8 mouse cellular contexts compared by ENCODE assay signal in genomic region chr9:110532538-110533291, GRCm38 (mm10). TPM values are rescaled to one million over a fixed set of nuclear protein-coding genes. Genes with fewer than 3 reads are reported as not detected.
DNase-seq lines count a peak whose midpoint lies in the region; ATAC-seq and TF ChIP-seq lines count a peak whose summit lies in the region.

Gene Setd2 (plus strand): TSS chr9:110532597.

- 0 out of 2 replicates have a peak, but pooled peaks have one; percentile 0 for ATAC-seq in hindbrain, embryonic 16.5 days

- under 1% methylated on average over 75 of the region's 109 CpGs for WGBS in hindbrain, embryonic 16.5 days

- no peak; the same call in 1 of the 2 replicates for TF ChIP-seq CTCF in gastrocnemius, adult 2 months (IDR thresholded peaks at IDR 0.05)

- peak; percentile 63 for DNase-seq in adipocyte (ENCODE audit: low spot score)
- DNase-seq in cerebellum, postnatal 36 days: peak; percentile 73 to 76
- DNase-seq in gastrocnemius, adult 2 months: peak; percentile 88
- DNase-seq in left cerebral cortex, adult 18-20 months (ENCODE audit: low spot score in 2 of 2): peak; percentile 46 to 52
- DNase-seq in lung, postnatal 4 days: peak; percentile 80 to 81
- DNase-seq in right cerebral cortex, postnatal 14 days: peak; percentile 62
- DNase-seq in urinary bladder, postnatal 36 days (ENCODE audit: low spot score in 2 of 2): peak; percentile 55 to 66

- H3K27ac ChIP-seq in gastrocnemius, adult 2 months: peak within 1 kb of the TSS; percentile 100
- peak within 1 kb of the TSS; percentile 100 for H3K27ac ChIP-seq in hindbrain, embryonic 16.5 days (ENCODE audit: low read depth, low read length)

- H3K4me2 ChIP-seq in hindbrain, embryonic 16.5 days (ENCODE audit: low read length): peak within 1 kb of the TSS; percentile 88

- H3K27me3 ChIP-seq in hindbrain, embryonic 16.5 days (replicated peaks; ENCODE audit: control insufficient read depth, insufficient read depth, low read length): no peaks in the 10 kb centered on the region

- H3K9ac ChIP-seq in hindbrain, embryonic 16.5 days (ENCODE audit: low read depth, low read length): peak within 1 kb of the TSS; percentile 100

- intact Hi-C loops in gastrocnemius, adult 2 months (cut with DNase I): loop anchor here (2.0 kb wide), 1 partner anchor 56 kb away; the partner anchor contains the start of genes Kif9 and Klhl18

- no peaks in the 10 kb centered on the region for H3K9me3 ChIP-seq in hindbrain, embryonic 16.5 days (ENCODE audit: control insufficient read depth, low read length)

- H3K36me3 ChIP-seq in hindbrain, embryonic 16.5 days (ENCODE audit: control insufficient read depth, insufficient read depth, low read length): no peaks in the 10 kb centered on the region

- peaks cover 27% of the 10 kb centered on the region for H3K4me1 ChIP-seq in hindbrain, embryonic 16.5 days (ENCODE audit: control insufficient read depth, insufficient read depth, low read depth, low read length)

- H3K4me3 ChIP-seq in gastrocnemius, adult 2 months: peak within 1 kb of the TSS; percentile 93
- H3K4me3 ChIP-seq in hindbrain, embryonic 16.5 days (ENCODE audit: low read length): peak within 1 kb of the TSS; percentile 100

RNA-seq across cellular contexts. Expression of gene Setd2, which starts in this region (rescaled TPM):
- 10 to 100 TPM; 32.9 to 35.4 TPM for total RNA-seq in gastrocnemius, adult 2 months (2021)
- 28.0 and 28.8 TPM in 2 replicates for polyA plus RNA-seq in hindbrain, embryonic 16.5 days (2015; fragmentation: Nextera tagmentation; extraction: Ambion mirVana)
- 10 to 100 TPM; 60.2 to 61.9 TPM for total RNA-seq in left cerebral cortex, adult 18-20 months (2021)

Comparison
In these comparisons a context has a peak if more than half of its experiments do, and no peak if none do; other contexts are left out.
1. Peak in every context shown above with its lines: DNase-seq, ATAC-seq, H3K4me3 ChIP-seq and H3K27ac ChIP-seq.